Mouse (Mus musculus) embryonic fibroblast, embryonic 13.5 days (primary cell): ENCODE data around the gene Shisa2.

Experiments used
- CTCF ChIP-seq: IDR thresholded peaks from 2 replicates; pipeline ENCODE4 v1.5.1; 2011; ENCODE audit warnings: mild to moderate bottlenecking, control low read depth, low read length, moderate library complexity, borderline replicate concordance; ENCODE audit not compliant: insufficient read depth
- POLR2A ChIP-seq: IDR thresholded peaks from 2 replicates; pipeline ENCODE4 v1.6.1; 2011; ENCODE audit warnings: low read depth, mild to moderate bottlenecking, control low read depth, low read length, moderate library complexity

GRCm38 (mm10) chr14:59648611-59649010 is 23.5 kb downstream of the Shisa2 start:
- TF ChIP-seq CTCF = no peak
- TF ChIP-seq POLR2A = no peak
